Mouse (Mus musculus): ENCODE data around the gene Ndufaf2.

The Ndufaf2 gene

GRCm38 (mm10) chr13:108077901-108078300 lies 80.5 kb downstream of the Ndufaf2 start:
- no peak for DNase-seq

GRCm38 (mm10) chr13:108077476-108077875 lies 80.9 kb downstream of the Ndufaf2 start:
- DNase-seq, result no peak

GRCm38 (mm10) chr13:108070171-108070570 lies 88.3 kb downstream of the Ndufaf2 start:
- DNase-seq, result no peak

GRCm38 (mm10) chr13:108069151-108069550 lies 89.3 kb downstream of the Ndufaf2 start:
- DNase-seq, result no peak

- DNase-seq, result no peak
Measured at GRCm38 (mm10) chr13:108066021-108066420, 92.4 kb downstream of the Ndufaf2 start.

- DNase-seq, result no peak
Measured at GRCm38 (mm10) chr13:108064331-108064730, 94.1 kb downstream of the Ndufaf2 start.

- DNase-seq, result peak; percentile 59
Measured at GRCm38 (mm10) chr13:108063374-108064134, 94.9 kb downstream of the Ndufaf2 start.

- no peak for DNase-seq
Measured at GRCm38 (mm10) chr13:108062900-108063299, 95.5 kb downstream of the Ndufaf2 start.

- peak; percentile 51 for DNase-seq
Measured at GRCm38 (mm10) chr13:108060936-108061578, 97.4 kb downstream of the Ndufaf2 start.

- DNase-seq, result no peak
Measured at GRCm38 (mm10) chr13:108060286-108060885, 98.0 kb downstream of the Ndufaf2 start.

GRCm38 (mm10) chr13:108056896-108057295 lies 101.5 kb downstream of the Ndufaf2 start:
- DNase-seq, result peak; percentile 48

- DNase-seq, result no peak
Measured at GRCm38 (mm10) chr13:108047364-108047763, 111.1 kb downstream of the Ndufaf2 start.

GRCm38 (mm10) chr13:108046891-108047290 lies 111.5 kb downstream of the Ndufaf2 start:
- no peak for DNase-seq

- DNase-seq, result no peak
Measured at GRCm38 (mm10) chr13:108046071-108046470, 112.4 kb downstream of the Ndufaf2 start.

GRCm38 (mm10) chr13:108045646-108046045 lies 112.8 kb downstream of the Ndufaf2 start:
- no peak for DNase-seq

- DNase-seq, result peak; percentile 95
Measured at GRCm38 (mm10) chr13:108044222-108044941, 114.0 kb downstream of the Ndufaf2 start, which contains the start of gene Smim15. TSS of gene Smim15 (plus strand) at chr13:108044446.

GRCm38 (mm10) chr13:108043431-108044221 lies 114.8 kb downstream of the Ndufaf2 start:
- DNase-seq, result peak; percentile 59

- peak; percentile 79 for DNase-seq
Measured at GRCm38 (mm10) chr13:108041358-108041757, 117.1 kb downstream of the Ndufaf2 start.

GRCm38 (mm10) chr13:108040451-108040850 lies 118.0 kb downstream of the Ndufaf2 start:
- DNase-seq, result no peak

GRCm38 (mm10) chr13:108039902-108040301 lies 118.5 kb downstream of the Ndufaf2 start:
- no peak for DNase-seq

- no peak for DNase-seq
Measured at GRCm38 (mm10) chr13:108039375-108039774, 119.0 kb downstream of the Ndufaf2 start.

- DNase-seq, result no peak
Measured at GRCm38 (mm10) chr13:108032789-108033188, 125.6 kb downstream of the Ndufaf2 start.

All from lung, postnatal 10 days (tissue).